Mouse (Mus musculus): ENCODE measurements around the gene Gm20388. TPM values are rescaled to one million over a fixed set of nuclear protein-coding genes. Genes with fewer than 3 reads are reported as not detected.

Gm20388 gene
- polyA plus RNA-seq, 1 experiment from 2014 or later, result 3.6 TPM

GRCm38 (mm10) chr8:121083936-121084209 is 1173.2 kb downstream of the Gm20388 start:
- peak overlapping the region; percentile 86 for H3K27ac ChIP-seq (replicated peaks)
- peaks cover 61% of the 10 kb centered on the region for H3K4me1 ChIP-seq

GRCm38 (mm10) chr8:121084210-121084951 is 1173.7 kb downstream of the Gm20388 start, which contains the start of gene Foxf1:
TSS of gene Foxf1 (plus strand) at chr8:121084386.
- Histone ChIP-seq H3K36me3 (replicated peaks) (0 out of 2 replicates have a peak, but pooled peaks cover 3% of the 10 kb centered on the region), H3K4me1 (peaks cover 66% of the 10 kb centered on the region), H3K27me3 (replicated peaks; ENCODE audit: low read depth, poor library complexity, severe bottlenecking) (peaks cover 100% of the 10 kb centered on the region), H3K27ac (replicated peaks) (peak within 1 kb of the TSS; percentile 86), H3K4me3 (peak within 1 kb of the TSS; percentile 70), H3K9me3 (no peaks in the 10 kb centered on the region)
- WGBS, result under 1% methylated on average over 78 of the region's 83 CpGs
- DNase-seq (ENCODE audit: low spot score), result peak; percentile 83

More at GRCm38 (mm10) chr8:121083936-121084209, 1173.2 kb downstream of the Gm20388 start:
- under 1% methylated on average over 26 of the region's 27 CpGs for WGBS
- Histone ChIP-seq H3K36me3 (replicated peaks) (0 out of 2 replicates have a peak, but pooled peaks cover 3% of the 10 kb centered on the region), H3K9me3 (no peaks in the 10 kb centered on the region), H3K27me3 (replicated peaks; ENCODE audit: low read depth, poor library complexity, severe bottlenecking) (peaks cover 100% of the 10 kb centered on the region), H3K4me3 (peak overlapping the region; percentile 70)
- DNase-seq (ENCODE audit: low spot score), result no peak

GRCm38 (mm10) chr8:121085011-121085410 is 1174.4 kb downstream of the Gm20388 start:
- Histone ChIP-seq H3K4me3 (peak overlapping the region; percentile 70), H3K27me3 (replicated peaks; ENCODE audit: low read depth, poor library complexity, severe bottlenecking) (peaks cover 100% of the 10 kb centered on the region), H3K4me1 (peaks cover 71% of the 10 kb centered on the region), H3K36me3 (replicated peaks) (0 out of 2 replicates have a peak, but pooled peaks cover 3% of the 10 kb centered on the region), H3K27ac (replicated peaks) (peak overlapping the region; percentile 86), H3K9me3 (no peaks in the 10 kb centered on the region)
- WGBS, result under 1% methylated on average over 30 of the region's 30 CpGs
- DNase-seq (ENCODE audit: low spot score), result peak; percentile 58

GRCm38 (mm10) chr8:121085561-121085960 is 1174.9 kb downstream of the Gm20388 start:
- Histone ChIP-seq H3K36me3 (replicated peaks) (0 out of 2 replicates have a peak, but pooled peaks cover 3% of the 10 kb centered on the region), H3K9me3 (no peaks in the 10 kb centered on the region), H3K27ac (replicated peaks) (peak overlapping the region; percentile 86), H3K4me3 (peak overlapping the region; percentile 70), H3K27me3 (replicated peaks; ENCODE audit: low read depth, poor library complexity, severe bottlenecking) (peaks cover 100% of the 10 kb centered on the region), H3K4me1 (peaks cover 71% of the 10 kb centered on the region)
- WGBS, result 19% methylated on average over 3 of the region's 3 CpGs
- peak; percentile 36 for DNase-seq (ENCODE audit: low spot score)

- Histone ChIP-seq H3K27me3 (replicated peaks; ENCODE audit: low read depth, poor library complexity, severe bottlenecking) (peaks cover 100% of the 10 kb centered on the region), H3K27ac (replicated peaks) (peak overlapping the region; percentile 86), H3K4me3 (peak overlapping the region; percentile 70), H3K36me3 (replicated peaks) (0 out of 2 replicates have a peak, but pooled peaks cover 3% of the 10 kb centered on the region), H3K4me1 (peaks cover 71% of the 10 kb centered on the region), H3K9me3 (no peaks in the 10 kb centered on the region)
- DNase-seq (ENCODE audit: low spot score), result peak; percentile 51
- 6% methylated on average over 19 of the region's 19 CpGs for WGBS
Observed at GRCm38 (mm10) chr8:121086004-121086900, 1175.6 kb downstream of the Gm20388 start.

GRCm38 (mm10) chr8:121088281-121088680 is 1177.6 kb downstream of the Gm20388 start:
- DNase-seq (ENCODE audit: low spot score), result no peak
- H3K27me3 ChIP-seq (replicated peaks; ENCODE audit: low read depth, poor library complexity, severe bottlenecking), result peaks cover 100% of the 10 kb centered on the region
- WGBS, result 3% methylated on average over 8 of the region's 8 CpGs
- H3K4me3 ChIP-seq, result peak overlapping the region; percentile 70
- H3K36me3 ChIP-seq (replicated peaks), result 0 out of 2 replicates have a peak, but pooled peaks cover 3% of the 10 kb centered on the region
- peaks cover 60% of the 10 kb centered on the region for H3K4me1 ChIP-seq
- H3K9me3 ChIP-seq, result no peaks in the 10 kb centered on the region
- H3K27ac ChIP-seq (replicated peaks), result no peak overlapping the region

GRCm38 (mm10) chr8:121088871-121089630 is 1178.4 kb downstream of the Gm20388 start:
- Histone ChIP-seq H3K27me3 (replicated peaks; ENCODE audit: low read depth, poor library complexity, severe bottlenecking) (peaks cover 100% of the 10 kb centered on the region), H3K27ac (replicated peaks) (peak overlapping the region; percentile 14; the same call in 1 of the 2 replicates), H3K4me3 (peak overlapping the region; percentile 70), H3K4me1 (peaks cover 52% of the 10 kb centered on the region), H3K36me3 (replicated peaks) (0 out of 2 replicates have a peak, but pooled peaks cover 3% of the 10 kb centered on the region), H3K9me3 (no peaks in the 10 kb centered on the region)
- 1% methylated on average over 40 of the region's 40 CpGs for WGBS
- peak; percentile 63 for DNase-seq (ENCODE audit: low spot score)

- 0 out of 2 replicates have a peak, but pooled peaks cover 3% of the 10 kb centered on the region for H3K36me3 ChIP-seq (replicated peaks)
- no peaks in the 10 kb centered on the region for H3K9me3 ChIP-seq
- peaks cover 45% of the 10 kb centered on the region for H3K4me1 ChIP-seq
- WGBS, result 3% methylated on average over 32 of the region's 32 CpGs
- H3K27ac ChIP-seq (replicated peaks), result peak overlapping the region; percentile 48
- DNase-seq (ENCODE audit: low spot score), result peak; percentile 56
- H3K27me3 ChIP-seq (replicated peaks; ENCODE audit: low read depth, poor library complexity, severe bottlenecking), result peaks cover 98% of the 10 kb centered on the region
- peak overlapping the region; percentile 70 for H3K4me3 ChIP-seq
Observed at GRCm38 (mm10) chr8:121089631-121090380, 1179.2 kb downstream of the Gm20388 start.

GRCm38 (mm10) chr8:121090716-121091115 is 1180.1 kb downstream of the Gm20388 start:
- H3K36me3 ChIP-seq (replicated peaks), result 0 out of 2 replicates have a peak, but pooled peaks cover 3% of the 10 kb centered on the region
- H3K4me1 ChIP-seq, result peaks cover 40% of the 10 kb centered on the region
- 3% methylated on average over 1 of the region's 1 CpGs for WGBS
- peak; percentile 70 for DNase-seq (ENCODE audit: low spot score)
- no peak overlapping the region for H3K27ac ChIP-seq (replicated peaks)
- no peaks in the 10 kb centered on the region for H3K9me3 ChIP-seq
- H3K27me3 ChIP-seq (replicated peaks; ENCODE audit: low read depth, poor library complexity, severe bottlenecking), result peaks cover 92% of the 10 kb centered on the region
- H3K4me3 ChIP-seq, result peak overlapping the region; percentile 5; the same call in 1 of the 2 replicates

GRCm38 (mm10) chr8:121092141-121092540 is 1181.5 kb downstream of the Gm20388 start:
- Histone ChIP-seq H3K4me3 (no peak overlapping the region), H3K9me3 (no peaks in the 10 kb centered on the region), H3K27me3 (replicated peaks; ENCODE audit: low read depth, poor library complexity, severe bottlenecking) (peaks cover 78% of the 10 kb centered on the region), H3K36me3 (replicated peaks) (peaks cover 11% of the 10 kb centered on the region), H3K27ac (replicated peaks) (no peak overlapping the region; the same call in 1 of the 2 replicates), H3K4me1 (peaks cover 40% of the 10 kb centered on the region)
- DNase-seq (ENCODE audit: low spot score), result no peak
- 35% methylated on average over 6 of the region's 6 CpGs for WGBS

GRCm38 (mm10) chr8:121092627-121093026 is 1182.0 kb downstream of the Gm20388 start:
- peaks cover 73% of the 10 kb centered on the region for H3K27me3 ChIP-seq (replicated peaks; ENCODE audit: low read depth, poor library complexity, severe bottlenecking)
- H3K27ac ChIP-seq (replicated peaks), result no peak overlapping the region; the same call in 1 of the 2 replicates
- WGBS, result 5% methylated on average over 16 of the region's 16 CpGs
- peaks cover 16% of the 10 kb centered on the region for H3K36me3 ChIP-seq (replicated peaks)
- H3K4me1 ChIP-seq, result peaks cover 40% of the 10 kb centered on the region
- H3K4me3 ChIP-seq, result no peak overlapping the region
- peak; percentile 89 for DNase-seq (ENCODE audit: low spot score)
- no peaks in the 10 kb centered on the region for H3K9me3 ChIP-seq

Measured in embryonic facial prominence, embryonic 10.5 days (tissue).